Mouse (Mus musculus) mesoderm, embryonic 11.5 days (tissue): ENCODE data around the gene Tmem190.
"Not testable (repeated sequence)": the region's sequence is repeated elsewhere in the genome, so short reads cannot be mapped to it uniquely, and the experiment has no call there.

Source experiments
- DNase-seq: peaks from one replicate; pipeline ENCODE4 v3.0.0-alpha.2; 2012; ENCODE audit warnings: low read depth, low spot score

The Tmem190 gene

GRCm38 (mm10) chr7:4776131-4776530 lies 6.6 kb upstream of the Tmem190 start:
- DNase-seq, result no peak

DNA sequence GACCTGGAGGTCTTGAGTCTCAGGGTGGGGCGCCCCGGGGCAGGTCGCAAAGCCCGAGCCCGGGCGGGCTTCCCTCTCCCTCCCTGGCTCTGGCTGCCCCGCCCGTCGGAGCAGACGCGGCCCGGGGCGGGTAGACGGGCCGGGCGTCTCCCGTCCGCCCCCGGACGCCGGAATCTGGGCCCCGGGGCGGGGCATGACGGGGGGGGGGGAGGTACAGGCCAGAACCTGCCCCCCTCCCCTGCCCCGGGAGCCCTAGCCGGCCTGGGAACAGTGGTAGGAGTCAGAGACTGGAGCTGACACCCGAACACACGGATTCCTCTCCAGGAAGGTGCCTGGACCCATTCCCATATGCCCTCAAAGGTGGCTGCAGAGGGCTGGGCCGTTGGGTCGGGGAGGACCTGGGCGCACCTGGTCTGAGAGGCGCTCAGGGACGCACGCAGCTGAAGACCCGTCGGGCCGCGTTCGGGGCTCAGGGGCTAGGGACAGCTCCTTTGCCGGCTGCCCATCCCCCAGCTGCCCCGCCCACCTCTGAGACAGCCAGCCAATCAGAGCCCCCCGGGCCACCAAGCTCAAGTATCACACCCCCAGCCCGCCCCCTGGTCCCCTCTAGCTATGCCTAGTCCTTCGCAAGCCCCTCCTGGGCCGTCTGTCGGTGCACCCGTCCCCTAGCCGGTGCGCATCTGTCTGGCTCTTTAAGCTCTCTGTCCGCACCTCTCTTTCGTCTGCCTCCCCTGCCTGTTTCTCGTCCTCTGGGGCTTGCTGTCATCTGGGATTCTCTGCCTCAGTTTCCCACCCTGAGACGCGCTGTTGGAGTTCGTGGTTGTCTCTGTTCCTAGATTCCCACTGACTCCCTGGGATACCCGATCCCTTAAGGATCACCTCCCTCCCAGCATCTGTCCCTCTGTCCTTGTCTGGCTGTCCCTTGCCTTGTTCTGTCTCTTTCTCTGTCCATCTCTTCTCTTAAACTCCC lies 5.6 kb upstream of the Tmem190 start:
- DNase-seq, result peak; percentile 81

DNA sequence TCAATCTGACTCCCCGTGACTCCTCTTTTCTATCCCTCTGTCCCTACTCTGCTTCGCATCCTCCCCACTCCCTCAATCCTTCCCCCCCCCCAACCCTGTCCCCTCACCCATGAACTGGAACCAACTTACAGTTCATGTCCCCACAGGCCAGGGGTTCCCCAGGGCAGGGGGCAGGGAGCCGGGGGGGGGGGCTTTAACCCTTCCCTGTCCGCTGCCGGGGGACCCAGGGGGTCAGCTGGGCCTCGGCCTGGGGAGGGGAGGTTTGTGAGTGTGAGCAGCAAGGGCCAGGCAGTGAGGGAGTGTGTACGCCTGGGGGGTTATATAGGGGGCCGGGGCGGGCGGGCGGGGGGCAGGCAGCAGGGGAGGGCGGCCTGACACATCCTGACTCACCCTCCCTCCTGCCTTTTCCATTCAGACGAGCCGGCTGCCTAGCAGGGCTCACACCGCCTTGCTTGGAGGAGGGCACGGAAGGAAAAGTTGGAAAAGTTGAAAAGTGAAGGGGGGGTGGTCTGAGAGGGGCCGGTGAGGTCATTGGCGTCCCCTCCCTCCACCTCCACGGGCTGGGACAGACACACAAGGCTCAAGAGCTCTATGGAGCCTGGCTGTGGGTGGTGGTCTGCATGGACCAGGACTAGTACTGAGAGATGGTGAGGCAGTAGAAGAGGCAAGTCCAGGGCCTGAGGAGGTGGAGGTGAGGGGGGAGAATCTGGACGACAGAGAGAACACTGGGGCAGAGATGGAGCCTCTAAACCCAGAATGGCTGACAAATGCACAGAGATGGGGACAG lies 4.7 kb upstream of the Tmem190 start:
- DNase-seq, result no peak

GRCm38 (mm10) chr7:4779921-4780320 lies 2.8 kb upstream of the Tmem190 start:
- DNase-seq, result no peak

DNA sequence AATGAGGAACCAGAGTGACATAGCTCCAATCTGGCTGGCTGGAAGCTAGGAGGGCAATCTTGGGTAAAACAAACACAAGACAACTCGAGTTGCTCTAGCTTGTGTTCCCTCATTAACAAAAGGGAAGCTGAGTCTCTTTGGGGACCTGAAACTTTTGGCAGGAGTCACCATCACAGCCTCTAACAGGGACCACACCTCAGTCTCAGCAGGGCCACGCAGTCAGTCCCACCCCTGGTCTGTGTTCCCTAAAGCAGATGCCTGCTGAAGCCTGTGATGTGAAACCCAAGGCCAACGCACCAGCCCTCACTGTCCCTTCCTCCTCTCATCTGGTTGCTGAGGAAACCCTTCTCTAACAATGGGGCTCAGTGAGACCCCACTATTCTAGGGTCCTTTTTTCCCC lies 607 bp upstream of the Tmem190 start:
- DNase-seq, result no peak

DNA sequence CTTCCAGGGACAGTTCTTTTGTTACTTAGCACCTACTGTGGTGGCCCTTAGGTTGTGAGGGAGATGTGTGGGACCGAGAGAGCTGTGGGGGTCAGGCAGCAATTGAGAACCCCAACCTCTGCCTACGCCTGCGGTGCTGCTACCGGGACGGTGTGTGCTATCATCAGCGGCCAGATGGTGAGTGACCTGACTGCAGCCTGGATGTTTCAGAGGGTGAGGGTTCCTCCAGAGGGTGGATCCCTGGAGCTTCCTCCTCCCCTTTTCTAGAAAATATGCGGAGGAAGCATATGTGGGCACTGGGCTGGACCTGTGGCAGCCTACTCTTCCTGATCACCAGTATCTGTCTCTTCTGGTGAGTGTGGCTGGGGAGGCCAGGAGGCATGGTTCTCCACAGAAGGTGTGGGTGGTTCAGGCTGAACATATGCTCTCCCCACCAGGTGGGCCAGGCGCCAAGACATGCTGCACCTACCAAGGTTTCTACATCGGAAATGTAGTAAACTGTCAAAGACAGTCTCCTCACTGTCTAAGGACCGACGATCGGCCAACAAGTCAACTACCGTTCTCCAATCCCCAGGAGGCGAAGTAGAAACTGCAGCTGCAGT lies 1.0 kb downstream of the Tmem190 start:
- no peak for DNase-seq

GRCm38 (mm10) chr7:4788499-4789435 lies 6.0 kb downstream of the Tmem190 start:
- DNase-seq, result peak; percentile 73

DNA sequence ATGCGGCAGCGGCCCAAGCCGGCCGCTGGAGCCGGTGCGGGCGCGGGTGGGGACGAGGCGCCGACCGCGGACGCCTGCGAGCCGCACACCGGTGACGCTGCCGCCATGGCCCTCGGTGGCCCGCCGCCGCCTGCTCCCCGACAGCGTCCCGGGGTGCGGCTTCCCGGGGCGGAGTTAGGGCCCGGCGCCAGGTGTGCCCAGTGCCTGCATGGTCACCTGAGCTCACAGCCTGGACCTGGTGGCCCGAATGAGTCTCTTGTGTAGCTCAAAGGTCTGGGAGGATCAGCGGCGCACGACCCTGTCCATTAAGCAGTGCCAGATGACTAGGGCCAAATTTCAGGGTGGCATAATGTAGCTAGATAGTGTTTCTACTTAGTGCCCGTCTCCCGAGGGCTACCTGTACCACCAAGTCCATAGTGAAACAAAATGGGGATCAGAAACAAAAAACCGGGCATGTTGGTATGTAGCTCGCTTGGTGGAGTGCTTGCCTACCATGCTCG lies 6.7 kb downstream of the Tmem190 start, which contains the start of gene Tmem238:
Gene Tmem238 (minus strand): TSS at position 221 of the 500 bp plus-strand sequence.
- DNase-seq, result no peak

DNA sequence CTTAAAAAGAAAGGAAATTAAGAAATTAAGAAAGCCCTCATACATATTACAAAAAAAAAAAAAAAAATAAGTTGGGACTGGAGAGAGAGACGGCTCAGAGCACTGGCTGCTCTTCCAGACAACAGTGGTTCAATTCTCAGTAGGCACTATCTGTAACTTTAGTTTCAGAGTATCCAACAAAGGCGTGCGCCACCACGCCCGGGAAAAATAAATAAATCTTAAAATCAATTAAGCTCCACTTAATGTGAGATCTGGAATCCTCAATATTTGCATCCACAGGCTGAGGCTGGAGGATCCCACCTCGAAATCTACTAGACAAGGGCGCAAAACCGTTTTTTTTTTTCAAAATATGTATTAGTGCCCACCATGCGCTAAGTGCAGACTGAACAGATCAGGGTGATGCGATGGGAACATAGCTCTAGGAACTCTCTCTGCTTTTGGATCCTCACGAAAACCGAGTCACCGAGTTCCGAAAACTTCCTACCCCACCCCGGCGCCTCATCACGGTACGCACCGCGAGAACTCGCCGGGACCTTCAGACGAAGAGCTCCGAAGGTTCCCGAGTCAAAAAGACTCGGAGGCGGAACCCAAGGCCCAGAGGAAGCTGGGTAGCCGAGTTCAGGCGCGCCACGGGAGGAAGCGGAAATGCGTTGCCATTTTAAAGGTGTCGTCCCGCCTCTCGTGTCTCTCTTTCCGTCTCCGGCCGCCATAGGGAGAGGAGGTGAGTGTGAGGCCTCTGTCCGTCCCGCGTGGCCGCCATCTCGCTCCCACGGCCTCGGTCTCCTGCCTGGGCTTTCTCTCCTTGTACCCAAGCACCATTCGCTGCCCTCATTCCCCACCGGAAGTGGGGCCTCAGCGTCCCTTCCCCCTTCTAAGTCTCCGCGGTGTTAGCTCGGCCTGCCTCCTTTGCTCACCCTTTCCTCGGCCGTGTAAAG lies 9.8 kb downstream of the Tmem190 start, which contains the start of gene Rpl28:
Gene Rpl28 (plus strand): TSS at position 597 of the 935 bp plus-strand sequence.
- peak; percentile 98 for DNase-seq

GRCm38 (mm10) chr7:4793248-4793647 lies 10.5 kb downstream of the Tmem190 start:
- DNase-seq, result not testable (repeated sequence)

DNA sequence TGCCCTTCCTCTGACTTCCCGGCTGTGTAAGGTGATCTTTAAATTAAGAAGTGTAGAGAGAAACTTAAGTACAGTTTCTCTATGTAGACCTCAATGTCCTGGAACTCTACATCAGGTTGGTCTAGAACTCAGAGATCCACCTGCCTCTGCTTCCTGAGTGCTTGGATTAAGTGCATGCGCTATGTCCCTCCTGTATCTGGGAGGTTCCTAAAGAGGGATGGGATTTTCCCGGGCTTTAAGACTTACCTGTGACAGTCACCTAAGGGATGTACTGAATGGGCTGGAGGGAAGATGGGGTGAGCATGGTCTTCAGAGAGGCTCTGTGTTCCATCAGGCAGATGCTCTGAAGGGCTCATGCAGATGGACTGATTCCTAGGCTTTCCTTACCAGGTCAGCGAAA lies 10.9 kb downstream of the Tmem190 start:
- no peak for DNase-seq

- no peak for DNase-seq
Measured at GRCm38 (mm10) chr7:4794631-4795168, 12.0 kb downstream of the Tmem190 start.

DNA sequence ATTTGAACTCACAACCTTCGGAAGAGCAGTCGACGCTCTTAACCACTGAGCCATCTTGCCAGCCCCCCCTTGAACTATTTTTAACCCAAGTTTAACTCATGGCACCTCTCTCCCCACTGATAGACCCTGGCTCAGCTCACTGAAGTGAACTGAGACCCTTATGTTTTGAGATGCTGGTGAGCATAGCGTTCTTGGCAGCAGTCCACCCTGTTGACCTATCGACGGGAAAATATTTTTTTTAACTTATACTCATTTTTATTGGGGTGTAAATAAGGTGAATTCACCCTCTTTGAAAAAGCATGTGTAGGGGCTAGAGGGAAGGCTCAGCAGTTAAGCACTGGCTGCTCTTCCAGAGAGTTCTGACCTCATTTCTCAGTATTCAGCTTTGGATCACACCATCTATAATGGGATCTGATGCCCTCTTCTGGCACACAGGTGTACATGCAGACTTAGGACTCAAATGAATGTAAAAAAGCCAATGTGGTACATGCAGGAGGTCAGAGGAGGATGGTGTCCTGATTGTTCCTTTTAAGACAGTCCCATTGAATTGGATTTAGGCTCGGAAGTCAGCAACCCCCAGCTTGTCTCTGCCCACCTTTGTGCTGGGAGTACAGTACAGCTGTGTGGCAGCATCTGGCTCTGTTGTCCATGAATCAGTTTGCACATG lies 13.2 kb downstream of the Tmem190 start:
- peak; percentile 57 for DNase-seq

DNA sequence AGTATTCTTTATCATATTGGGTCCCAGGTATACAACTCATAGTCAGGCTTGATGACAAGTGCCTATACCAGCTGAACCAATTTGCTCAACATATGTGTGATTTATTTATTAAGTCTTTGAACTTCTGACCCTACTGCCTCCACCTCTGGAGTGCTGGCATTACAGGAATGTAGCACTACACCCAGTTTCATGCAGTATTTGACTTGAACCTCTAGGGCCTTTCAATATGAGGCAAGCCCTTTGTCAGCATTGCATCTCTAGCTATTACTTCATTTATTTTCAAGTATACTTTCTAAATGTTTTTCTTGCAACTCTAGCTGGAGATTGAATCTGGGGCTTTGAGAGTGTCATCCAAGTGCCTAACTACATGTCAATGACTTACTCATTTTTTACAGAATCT lies 19.5 kb downstream of the Tmem190 start:
- DNase-seq, result peak; percentile 34

DNA sequence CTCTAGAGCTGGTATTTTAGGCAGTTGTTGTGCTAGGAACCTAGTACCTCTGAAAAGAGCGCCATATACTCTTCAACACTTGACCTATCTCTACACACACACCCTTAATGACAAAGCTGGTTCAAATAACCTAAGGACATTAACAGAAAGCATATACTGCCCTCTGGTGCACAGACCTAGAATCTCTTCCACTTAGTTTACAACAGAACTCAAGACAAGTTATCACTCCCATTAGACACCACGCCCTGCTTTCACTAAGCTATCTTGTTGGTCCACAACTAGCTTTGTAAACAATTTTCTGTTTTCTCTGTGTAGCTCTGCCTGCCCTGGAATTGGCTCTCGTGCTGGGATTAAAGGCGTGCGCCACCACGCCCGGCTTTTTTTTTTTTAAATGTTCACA lies 24.0 kb downstream of the Tmem190 start:
- DNase-seq, result peak; percentile 50

GRCm38 (mm10) chr7:4811131-4811530 lies 28.4 kb downstream of the Tmem190 start:
- DNase-seq, result not testable (repeated sequence)

GRCm38 (mm10) chr7:4811842-4812302 lies 29.1 kb downstream of the Tmem190 start:
- no peak for DNase-seq

GRCm38 (mm10) chr7:4812303-4813104 lies 29.8 kb downstream of the Tmem190 start, which contains the start of gene Ube2s:
TSS of gene Ube2s (minus strand) at chr7:4812590.
- DNase-seq, result peak; percentile 98
